Mouse (Mus musculus) testis, adult 2 months (tissue): Measurements from ENCODE around the gene Krtap1-4. TPM values are rescaled to one million over a fixed set of nuclear protein-coding genes. Genes with fewer than 3 reads are reported as not detected.

ENCODE experiments used
- H3K27ac ChIP-seq: fragments of 200-500 bp; 2 replicates; pipeline ENCODE4 v1.5.1; 2012; ENCODE audit warnings: low read depth, low read length; ENCODE audit not compliant: control insufficient read depth, insufficient read depth
- H3K27me3 ChIP-seq: fragments of 200-500 bp; 2 replicates; pipeline ENCODE4 v1.6.1; 2012; ENCODE audit warnings: mild to moderate bottlenecking, low read length, moderate library complexity; ENCODE audit not compliant: control insufficient read depth, insufficient read depth
- H3K36me3 ChIP-seq: fragments of 200-500 bp; 2 replicates; pipeline ENCODE4 v1.6.1; 2012; ENCODE audit warnings: mild to moderate bottlenecking, low read length; ENCODE audit not compliant: control insufficient read depth, insufficient read depth
- H3K4me1 ChIP-seq: fragments of 200-500 bp; 2 replicates; pipeline ENCODE4 v1.6.1; 2012; ENCODE audit warnings: low read length; ENCODE audit not compliant: control insufficient read depth, insufficient read depth
- H3K4me3 ChIP-seq: fragments of 200-500 bp; 2 replicates; pipeline ENCODE4 v1.5.1; 2012; ENCODE audit warnings: low read depth, mild to moderate bottlenecking, low read length, moderate library complexity, mixed read lengths; ENCODE audit not compliant: control insufficient read depth
- CTCF ChIP-seq: fragments of 200-500 bp; IDR thresholded peaks from 2 replicates; pipeline ENCODE4 v1.5.1; 2012; ENCODE audit warnings: low read depth, mild to moderate bottlenecking, inconsistent platforms, low read length, moderate library complexity; ENCODE audit not compliant: control insufficient read depth, insufficient read depth, insufficient replicate concordance
- POLR2A ChIP-seq: fragments of 200-500 bp; IDR thresholded peaks from 2 replicates; pipeline ENCODE4 v1.6.1; 2012; ENCODE audit warnings: low read depth, mild to moderate bottlenecking, inconsistent platforms, low read length, moderate library complexity; ENCODE audit not compliant: control insufficient read depth
- polyA plus RNA-seq: library from polyadenylated mRNA; depleted of rRNA; stranded (reverse); fragments of >200 nt; gene quantifications from 2 replicates; pipeline ENCODE4 v1.2.3, GENCODE M21; 2012; rRNA removed

Krtap1-4 gene
- polyA plus RNA-seq, 1 experiment = not detected

DNA sequence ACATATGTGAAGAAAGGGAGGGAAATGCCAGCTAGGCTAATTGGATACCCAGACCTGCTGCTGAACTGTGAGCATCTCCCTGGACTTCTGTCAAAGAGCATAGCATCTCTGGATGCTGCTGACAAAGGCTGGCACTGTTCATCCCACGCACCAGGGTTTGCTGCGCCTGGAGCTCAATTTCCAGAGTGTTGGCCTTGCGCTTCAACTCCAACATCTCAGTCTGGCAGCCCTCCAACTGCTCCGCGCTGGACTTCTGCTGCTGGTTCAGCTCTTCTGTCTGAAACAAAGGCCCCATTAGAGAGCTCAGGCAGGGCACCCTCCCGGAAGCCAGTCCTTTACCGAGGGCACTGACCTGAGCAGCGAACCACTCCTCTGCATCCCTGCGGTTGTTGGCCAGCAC, 43.7 kb downstream of the Krtap1-4 start:
- Histone ChIP-seq H3K27ac (no peak overlapping the region), H3K4me1 (no peaks in the 10 kb centered on the region), H3K4me3 (no peak overlapping the region), H3K36me3 (no peaks in the 10 kb centered on the region), H3K27me3 (no peaks in the 10 kb centered on the region)
- no peak for TF ChIP-seq CTCF
- TF ChIP-seq POLR2A = no peak

Other genes starting within 250 kb of the Krtap1-4 start
- 0.05 and 0.12 TPM in 2 replicates for gene Krt26, start 245.7 kb downstream of the Krtap1-4 start, polyA plus RNA-seq
- gene Krt27, start 232.6 kb downstream of the Krtap1-4 start, polyA plus RNA-seq = not detected in 2 replicates
- gene Krt28, start 208.8 kb downstream of the Krtap1-4 start, polyA plus RNA-seq = 0.11 and 0.25 TPM in 2 replicates
- gene Krt10, start 194.3 kb downstream of the Krtap1-4 start, polyA plus RNA-seq = 1.8 TPM in 2 replicates
- 0.07 TPM in 1 of 2 replicates, not detected in the other for gene Krt12, start 161.4 kb downstream of the Krtap1-4 start, polyA plus RNA-seq
- 0.06 and 0.14 TPM in 2 replicates for gene Krt20, start 145.5 kb downstream of the Krtap1-4 start, polyA plus RNA-seq
- gene Krt23, start 90.5 kb downstream of the Krtap1-4 start, polyA plus RNA-seq = 0.24 and 0.53 TPM in 2 replicates
- 0.22 and 0.26 TPM in 2 replicates for gene Krt39, start 62.3 kb downstream of the Krtap1-4 start, polyA plus RNA-seq
- gene Krt40, start 40.5 kb downstream of the Krtap1-4 start, polyA plus RNA-seq = not detected in 2 replicates
- not detected in 2 replicates for gene Krtap3-3, start 32.8 kb downstream of the Krtap1-4 start, polyA plus RNA-seq
- not detected in 2 replicates for gene Krtap3-2, start 26.8 kb downstream of the Krtap1-4 start, polyA plus RNA-seq
- gene Gm11939, start 24.2 kb downstream of the Krtap1-4 start, polyA plus RNA-seq = not detected in 2 replicates
- gene Krtap3-1, start 17.0 kb downstream of the Krtap1-4 start, polyA plus RNA-seq = 0.48 TPM in 1 of 2 replicates, not detected in the other
- gene Krtap1-5, start 2.6 kb downstream of the Krtap1-4 start, polyA plus RNA-seq = not detected in 2 replicates
- gene Krtap1-3, start 7.7 kb upstream of the Krtap1-4 start, polyA plus RNA-seq = 0.12 TPM in 1 of 2 replicates, not detected in the other
- gene Krtap9-3, start 14.5 kb upstream of the Krtap1-4 start, polyA plus RNA-seq = not detected in 2 replicates
- not detected in 2 replicates for gene Gm11938, start 19.7 kb upstream of the Krtap1-4 start, polyA plus RNA-seq
- not detected in 2 replicates for gene Gm11937, start 26.5 kb upstream of the Krtap1-4 start, polyA plus RNA-seq
- gene Krtap2-4, start 31.2 kb upstream of the Krtap1-4 start, polyA plus RNA-seq = 0.13 and 0.26 TPM in 2 replicates
- gene Gm11562, start 36.8 kb upstream of the Krtap1-4 start, polyA plus RNA-seq = not detected in 2 replicates
- not detected in 2 replicates for gene Krtap4-1, start 44.6 kb upstream of the Krtap1-4 start, polyA plus RNA-seq
- not detected in 2 replicates for gene Krtap4-2, start 51.4 kb upstream of the Krtap1-4 start, polyA plus RNA-seq
- not detected in 2 replicates for gene Krtap4-7, start 60.4 kb upstream of the Krtap1-4 start, polyA plus RNA-seq
- not detected in 2 replicates for gene Gm11555, start 66.6 kb upstream of the Krtap1-4 start, polyA plus RNA-seq
- gene Gm11563, start 75.3 kb upstream of the Krtap1-4 start, polyA plus RNA-seq = not detected in 2 replicates
- gene Krtap4-6, start 82.3 kb upstream of the Krtap1-4 start, polyA plus RNA-seq = 0.15 TPM in 1 of 2 replicates, not detected in the other
- not detected in 2 replicates for gene Gm14190, start 107.1 kb upstream of the Krtap1-4 start, polyA plus RNA-seq
- not detected in 2 replicates for gene Gm14180, start 150.6 kb upstream of the Krtap1-4 start, polyA plus RNA-seq
- not detected in 2 replicates for gene Gm11595, start 189.3 kb upstream of the Krtap1-4 start, polyA plus RNA-seq
- not detected in 2 replicates for gene Krtap4-8, start 197.1 kb upstream of the Krtap1-4 start, polyA plus RNA-seq
- not detected in 2 replicates for gene Krtap4-9, start 201.5 kb upstream of the Krtap1-4 start, polyA plus RNA-seq
- gene Gm11596, start 209.8 kb upstream of the Krtap1-4 start, polyA plus RNA-seq = not detected in 2 replicates
- gene Gm11569, start 215.3 kb upstream of the Krtap1-4 start, polyA plus RNA-seq = not detected in 2 replicates
- gene Gm11554, start 220.8 kb upstream of the Krtap1-4 start, polyA plus RNA-seq = not detected in 2 replicates
- gene Krtap4-13, start 226.2 kb upstream of the Krtap1-4 start, polyA plus RNA-seq = 0.14 and 0.28 TPM in 2 replicates
- gene Gm11564, start 232.0 kb upstream of the Krtap1-4 start, polyA plus RNA-seq = 0.22 and 0.34 TPM in 2 replicates